Mouse (Mus musculus) right cerebral cortex, adult 2 months (tissue): ENCODE data around the gene Sap30bp.

ENCODE experiments used
- DNase-seq, 2 experiments: peaks; one replicate each; pipeline ENCODE4 v3.0.0; 2021 to 2022; ENCODE audit warnings: low spot score in 2 of 2

Sap30bp gene

DNA sequence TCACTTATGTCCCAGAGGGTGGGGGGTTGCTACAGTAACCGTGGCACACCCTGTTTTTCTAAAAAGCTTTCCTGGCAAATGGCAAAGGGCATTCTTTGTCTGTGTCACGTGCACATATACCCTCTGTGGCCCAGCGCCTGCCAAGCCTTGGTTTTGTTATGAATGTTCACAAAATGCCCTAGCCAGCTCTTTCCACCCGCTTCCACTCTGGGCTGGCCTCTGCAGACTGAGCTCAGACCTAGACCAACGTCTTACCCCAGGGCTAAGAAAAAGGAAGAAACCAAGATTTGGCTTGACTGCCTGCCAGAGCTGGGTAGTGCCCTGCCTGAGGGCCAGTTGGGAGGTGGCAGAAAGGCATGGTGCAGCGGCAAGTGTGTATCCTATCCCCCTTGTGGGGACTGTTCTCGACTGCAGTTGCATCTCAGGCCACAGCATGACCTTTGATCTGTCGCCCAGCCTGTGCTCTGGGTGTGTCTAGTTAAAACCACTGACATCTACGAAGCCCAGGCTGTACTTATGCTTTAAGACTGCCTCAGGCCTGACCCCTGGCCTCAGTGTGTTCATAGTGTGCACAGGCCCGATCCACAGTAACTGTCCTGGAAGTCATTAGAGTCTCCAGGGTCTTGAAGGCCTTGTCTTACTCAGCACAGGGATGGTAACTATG lies 22.2 kb downstream of the Sap30bp start:
- DNase-seq, result no peak

DNA sequence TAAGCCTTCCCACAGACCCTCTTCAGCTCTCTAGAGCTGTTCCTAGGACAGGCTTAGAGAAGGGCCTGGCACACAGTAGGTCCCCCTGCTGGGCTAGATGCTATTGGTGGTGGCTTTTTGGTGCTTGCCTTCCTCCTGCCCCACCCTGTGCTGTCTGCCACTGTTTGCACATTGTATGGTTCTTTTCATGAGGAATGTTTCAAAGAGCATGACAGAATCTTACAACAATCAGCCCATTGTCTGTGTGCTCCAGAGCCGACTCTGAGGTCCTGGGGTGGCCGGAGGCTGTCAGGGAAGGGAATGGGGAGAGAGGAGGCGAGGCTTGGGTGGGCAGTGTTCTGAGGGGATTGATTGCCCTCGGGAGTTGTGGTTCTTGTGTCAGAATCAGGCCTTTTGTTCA lies 23.4 kb downstream of the Sap30bp start:
- no peak for DNase-seq

DNA sequence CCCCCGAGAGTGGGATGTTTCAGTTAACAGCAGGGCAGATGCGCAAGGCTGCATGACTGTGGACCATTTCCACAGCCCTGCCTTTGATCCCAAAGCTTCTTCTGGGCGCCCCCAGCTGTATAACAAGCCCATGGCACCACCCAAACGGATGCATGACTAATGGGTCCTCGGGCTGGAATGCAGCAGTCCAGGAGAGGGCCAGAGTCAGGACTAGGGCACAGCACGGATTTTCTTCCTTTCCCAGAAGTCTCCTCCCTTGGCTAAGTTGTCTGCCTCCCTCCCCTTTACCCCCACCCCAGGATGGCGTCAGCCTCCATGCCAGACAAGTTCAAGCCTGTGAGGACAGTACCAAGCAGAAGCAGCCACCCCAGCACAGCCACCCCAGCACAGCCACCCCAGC lies 24.9 kb downstream of the Sap30bp start:
- no peak for DNase-seq

DNA sequence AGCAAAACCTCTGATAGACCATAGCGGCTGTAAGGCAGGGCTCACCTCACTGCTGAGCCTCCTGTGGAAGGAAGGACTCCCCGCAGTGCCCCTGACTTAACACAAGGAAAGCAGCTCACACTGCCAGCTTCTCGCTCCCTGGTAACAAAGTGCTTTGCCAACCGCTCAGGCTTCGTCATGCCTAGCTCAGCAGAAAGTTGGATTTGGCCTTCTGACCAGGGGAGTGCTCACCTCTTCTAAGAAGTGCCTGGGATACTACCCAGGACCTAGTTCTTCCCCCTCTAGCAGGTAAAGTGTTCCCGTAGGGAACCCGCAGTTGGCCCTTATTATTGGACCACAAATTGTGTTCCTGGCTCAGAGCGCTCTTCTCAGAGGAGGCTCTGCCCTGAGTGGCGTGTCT lies 25.9 kb downstream of the Sap30bp start:
- no peak for DNase-seq

DNA sequence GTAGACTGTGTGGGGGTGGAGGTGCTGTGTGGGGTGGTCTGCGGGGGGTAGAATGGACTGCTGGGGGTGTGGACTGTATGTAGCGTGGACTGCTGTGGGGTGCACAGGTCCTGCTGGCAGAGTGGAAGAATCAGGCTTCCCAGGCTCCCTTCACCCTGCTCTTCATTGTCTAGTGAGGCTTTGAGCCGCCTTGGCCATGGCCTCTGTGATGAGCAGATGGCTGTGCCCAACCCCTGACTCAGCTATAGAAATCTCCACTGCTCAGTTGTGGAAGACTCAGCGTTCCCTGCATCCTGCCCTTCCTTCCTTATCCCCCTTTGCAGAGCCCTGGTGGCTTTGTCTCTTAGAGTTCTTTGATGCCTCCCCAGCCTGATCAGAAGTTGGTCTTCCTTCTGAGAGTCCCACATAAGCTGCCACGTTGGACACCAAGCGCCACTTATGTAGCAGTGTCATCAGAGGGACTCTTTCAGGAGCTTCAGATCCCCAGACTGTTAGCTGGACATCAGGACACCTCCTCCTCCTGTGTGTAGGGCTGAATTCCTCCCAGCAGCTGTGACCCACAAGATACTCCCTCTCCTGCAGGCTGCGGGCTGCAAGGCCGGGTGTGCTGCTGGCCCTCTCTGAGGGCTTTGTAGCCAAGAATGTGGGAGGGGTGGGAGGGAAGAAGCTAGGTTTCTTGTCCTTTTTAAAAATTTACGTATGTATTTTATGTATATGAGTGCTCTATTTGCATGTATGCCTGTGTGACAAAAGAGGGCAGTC lies 29.8 kb downstream of the Sap30bp start:
- no peak for DNase-seq

DNA sequence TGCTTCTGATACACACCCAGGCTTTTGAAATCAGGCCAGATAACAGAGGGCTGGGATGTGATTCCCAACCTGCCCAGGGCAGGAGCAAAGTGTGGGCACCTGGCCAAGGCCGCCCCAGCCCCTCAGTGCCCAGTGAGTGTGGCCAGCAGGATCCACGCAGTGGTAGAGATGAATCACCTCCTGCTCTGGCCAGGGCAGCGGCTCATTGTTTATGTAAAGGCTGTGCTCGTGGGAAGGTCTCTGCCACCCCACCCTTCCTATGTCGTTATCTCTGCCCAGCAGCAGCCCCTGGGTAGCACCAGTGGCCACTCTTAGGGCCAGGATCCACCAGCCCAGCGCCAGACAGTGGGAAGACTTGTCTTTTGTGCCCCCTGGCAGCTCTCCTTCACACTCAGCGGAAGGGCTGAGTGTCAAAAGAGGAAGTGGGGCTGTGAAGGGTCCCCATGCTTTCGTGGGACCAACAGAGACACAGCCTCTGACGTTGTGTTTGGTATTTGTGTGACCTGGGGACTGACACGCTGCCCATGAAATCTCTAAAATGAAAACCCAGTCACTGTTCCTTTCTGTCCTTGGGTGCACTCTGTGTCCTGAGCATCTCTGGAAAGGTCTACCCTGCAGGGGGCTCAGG lies 32.0 kb downstream of the Sap30bp start:
- DNase-seq, result no peak

DNA sequence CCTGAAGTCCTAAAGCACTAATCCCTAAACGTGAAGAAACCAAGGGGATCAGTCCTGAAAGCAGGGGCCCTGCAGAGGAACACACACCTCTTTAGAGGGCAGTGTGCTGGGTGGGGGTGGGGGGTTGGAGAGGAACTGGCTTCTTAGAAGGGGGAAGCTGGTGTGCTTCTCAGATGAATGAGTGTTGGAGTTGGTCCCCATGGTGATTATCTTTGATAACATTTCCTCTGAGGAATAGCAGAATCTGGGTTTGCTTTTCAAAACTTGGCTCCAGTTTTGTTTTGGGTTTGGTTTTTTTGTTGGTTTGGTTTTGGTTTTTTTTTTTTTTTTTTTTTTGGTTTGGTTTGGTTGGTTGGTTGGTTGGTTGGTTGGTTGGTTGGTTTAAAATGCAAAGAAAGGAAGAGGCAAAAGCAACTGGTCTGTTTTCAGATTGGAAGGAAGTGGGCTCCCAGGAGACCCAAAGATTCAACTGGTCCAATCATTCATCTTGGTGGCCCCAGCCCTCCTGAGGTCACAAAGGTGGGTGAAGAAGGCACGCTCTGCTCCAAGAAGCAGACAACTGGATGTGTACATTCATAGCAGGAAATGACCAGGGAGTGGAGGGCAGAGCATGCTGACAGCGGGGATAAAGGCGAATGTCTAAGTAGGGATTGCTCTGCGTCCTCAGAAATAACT lies 35.8 kb downstream of the Sap30bp start:
- DNase-seq, result no peak

DNA sequence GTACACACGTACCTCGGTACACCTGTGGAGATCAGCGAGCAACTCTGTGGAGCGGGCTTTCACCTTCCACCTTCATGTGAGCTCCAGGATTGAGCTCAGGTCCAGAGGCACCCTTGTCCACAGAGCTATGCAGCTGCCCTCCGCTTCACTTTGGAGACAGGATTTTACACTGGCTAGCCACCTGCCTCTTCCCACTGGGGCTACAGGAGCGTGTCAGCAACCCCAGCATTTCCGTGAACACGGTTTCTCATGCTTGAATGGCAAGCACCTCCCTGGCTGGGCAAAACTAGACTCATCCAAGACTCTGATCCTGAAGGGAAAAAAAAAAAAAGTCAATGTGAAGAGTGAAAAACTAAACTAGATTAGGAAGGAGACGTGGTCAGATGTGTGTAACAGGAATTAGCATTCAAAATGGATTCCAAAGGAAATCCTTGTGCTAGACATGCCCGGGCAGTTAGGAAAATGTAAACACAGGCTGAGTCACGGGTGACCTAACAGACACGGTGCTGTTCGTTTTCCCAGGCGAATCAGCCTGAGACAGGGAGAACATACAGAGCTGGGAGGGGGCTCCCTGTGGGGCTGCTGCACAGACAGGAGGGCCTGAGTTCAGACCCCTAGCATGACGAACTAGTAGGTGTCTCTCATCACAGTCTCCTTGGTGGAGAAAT lies 37.1 kb downstream of the Sap30bp start:
- DNase-seq, result no peak

DNA sequence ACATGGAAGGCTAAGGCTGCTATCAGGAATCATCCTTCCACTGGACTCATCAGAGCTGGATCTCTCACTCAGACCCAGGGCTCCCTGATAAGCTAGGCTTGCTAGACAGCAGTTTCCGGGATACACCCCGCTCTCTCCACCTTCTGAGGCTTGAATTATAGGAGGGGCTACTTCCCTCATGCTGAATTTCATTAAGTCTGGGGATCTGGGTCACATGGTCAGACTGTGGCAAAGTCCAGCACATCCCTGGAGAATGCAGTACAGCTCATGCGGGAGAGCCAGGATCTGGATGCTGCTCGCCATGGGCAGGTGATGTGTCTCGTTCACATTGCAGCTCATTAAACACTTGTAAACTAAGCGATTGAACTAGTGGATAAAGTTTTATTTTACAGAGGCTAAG lies 37.9 kb downstream of the Sap30bp start:
- DNase-seq, result no peak

DNA sequence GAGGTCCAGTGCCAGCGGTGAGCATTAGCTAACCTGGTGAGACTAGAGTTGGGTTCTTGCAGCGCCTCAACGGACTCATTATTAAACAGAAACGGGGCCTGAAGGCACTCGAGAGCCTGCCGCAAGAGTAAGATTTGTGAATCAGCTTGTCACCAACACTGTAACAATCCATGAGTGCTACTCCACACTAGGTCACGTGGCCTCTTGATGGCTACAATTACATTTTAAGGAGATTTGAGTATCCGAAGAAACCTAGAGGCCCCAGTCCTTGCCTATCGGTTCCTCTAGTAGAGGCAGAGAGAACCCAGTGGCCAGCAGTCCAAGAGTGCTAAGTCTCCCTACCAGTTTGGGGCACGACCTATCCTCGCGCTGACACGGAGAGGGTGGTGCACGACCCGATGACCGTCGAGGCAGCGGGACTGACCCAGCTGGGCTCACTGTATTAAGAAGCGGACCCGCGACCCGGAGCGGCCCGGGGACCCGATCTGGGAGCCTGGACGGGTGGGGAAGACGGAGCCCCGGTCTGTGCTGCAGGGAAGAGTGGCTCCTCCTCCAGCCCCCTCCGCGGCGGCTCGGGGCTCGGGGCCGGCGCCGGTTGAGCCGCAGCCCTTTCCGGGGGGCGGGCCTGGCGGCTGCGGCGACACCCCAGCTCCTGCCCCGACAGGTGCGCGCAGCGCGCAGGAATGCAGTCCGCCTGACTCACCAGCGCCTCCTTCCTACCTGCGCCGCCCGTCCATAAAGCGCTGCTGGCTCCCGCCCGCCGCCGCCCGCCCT lies 41.4 kb downstream of the Sap30bp start, which contains the start of gene Itgb4:
Itgb4 (plus strand) TSS at position 401 of the 774 bp plus-strand sequence.
- DNase-seq, result no peak

DNA sequence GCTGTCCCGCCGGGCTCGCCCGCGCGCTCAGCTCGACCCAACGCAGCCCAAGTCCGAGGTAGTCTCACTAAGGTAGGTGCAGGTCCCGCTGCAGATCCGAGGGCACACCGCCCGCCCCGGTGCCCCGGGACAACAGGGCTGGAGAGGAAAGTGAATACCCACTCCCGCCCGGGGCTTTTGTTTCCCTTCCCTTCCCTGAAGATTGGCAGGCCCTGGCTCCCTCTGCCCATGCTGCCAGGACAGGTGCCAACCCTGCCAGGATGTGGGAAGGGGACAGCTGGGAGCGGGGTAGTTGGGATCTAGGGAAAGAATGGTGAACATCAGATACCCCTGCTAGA lies 42.0 kb downstream of the Sap30bp start:
- no peak for DNase-seq

DNA sequence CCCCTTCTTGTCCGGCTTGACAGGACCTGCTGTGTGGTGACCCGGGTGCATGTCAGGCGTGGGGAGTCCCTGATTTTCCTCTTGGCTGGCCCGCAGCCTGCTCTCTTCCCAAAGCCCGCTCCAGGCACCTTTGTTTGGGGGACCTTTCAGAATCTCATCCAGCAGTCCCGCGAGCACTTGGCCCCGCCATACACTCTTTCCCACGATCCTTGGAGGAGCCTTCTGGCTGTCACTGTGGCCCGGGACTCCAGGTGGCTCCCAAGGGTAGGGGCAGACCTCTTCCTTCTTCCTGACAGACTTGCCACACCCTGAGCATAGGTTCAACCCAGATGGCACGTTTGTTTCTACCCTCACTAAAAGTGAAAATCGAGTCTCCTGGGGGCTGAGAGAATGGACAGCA lies 42.5 kb downstream of the Sap30bp start:
- no peak for DNase-seq

DNA sequence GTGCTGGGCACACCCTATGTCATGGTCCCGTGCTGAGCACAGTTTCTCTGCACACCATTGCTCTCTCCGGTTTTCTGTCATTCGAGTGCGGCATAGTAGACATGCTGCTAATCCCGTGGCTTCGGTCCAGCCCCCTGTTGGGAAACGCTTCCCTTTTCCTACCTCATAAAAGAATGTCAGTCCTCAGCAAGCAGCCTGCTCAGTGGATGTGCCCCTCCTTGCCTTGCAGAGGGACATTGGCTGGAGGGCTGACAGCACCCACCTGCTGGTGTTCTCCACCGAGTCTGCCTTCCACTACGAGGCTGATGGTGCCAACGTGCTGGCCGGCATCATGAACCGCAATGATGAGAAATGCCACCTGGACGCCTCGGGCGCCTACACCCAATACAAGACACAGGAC lies 49.4 kb downstream of the Sap30bp start:
- DNase-seq, result no peak

DNA sequence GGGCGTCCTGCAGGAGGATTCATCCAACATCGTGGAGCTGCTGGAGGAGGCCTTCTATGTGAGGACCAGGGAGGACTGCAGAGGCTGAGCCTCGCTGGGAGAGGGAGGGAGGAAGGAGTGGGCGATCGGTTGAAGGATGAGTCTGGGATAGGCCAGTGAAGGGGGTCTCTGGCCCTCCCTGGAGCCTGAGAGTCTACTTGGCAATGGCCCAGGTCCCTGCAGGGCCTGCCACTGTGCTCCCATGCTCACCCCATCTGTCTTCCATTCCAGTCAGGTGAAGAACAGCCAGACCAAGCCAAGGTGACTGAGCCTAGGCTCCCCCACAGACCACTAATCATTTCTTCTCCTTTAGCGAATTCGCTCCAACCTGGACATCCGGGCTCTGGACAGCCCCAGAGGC lies 50.2 kb downstream of the Sap30bp start:
- DNase-seq, result no peak

DNA sequence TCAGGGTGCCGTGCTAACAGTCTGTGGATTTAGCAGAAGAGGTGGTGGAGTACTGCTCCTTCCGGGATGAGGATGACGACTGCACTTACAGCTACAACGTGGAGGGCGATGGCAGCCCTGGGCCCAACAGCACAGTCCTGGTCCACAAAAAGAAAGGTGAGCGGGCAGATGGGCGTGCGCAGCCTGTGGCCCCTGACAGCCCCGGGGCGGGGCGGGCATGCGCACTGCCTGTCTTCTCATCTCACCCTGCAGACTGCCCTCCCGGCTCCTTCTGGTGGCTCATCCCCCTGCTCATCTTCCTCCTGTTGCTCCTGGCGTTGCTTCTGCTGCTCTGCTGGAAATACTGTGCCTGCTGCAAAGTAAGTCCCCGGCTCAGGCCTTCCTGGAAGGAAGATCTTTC lies 56.6 kb downstream of the Sap30bp start:
- DNase-seq, result no peak

DNA sequence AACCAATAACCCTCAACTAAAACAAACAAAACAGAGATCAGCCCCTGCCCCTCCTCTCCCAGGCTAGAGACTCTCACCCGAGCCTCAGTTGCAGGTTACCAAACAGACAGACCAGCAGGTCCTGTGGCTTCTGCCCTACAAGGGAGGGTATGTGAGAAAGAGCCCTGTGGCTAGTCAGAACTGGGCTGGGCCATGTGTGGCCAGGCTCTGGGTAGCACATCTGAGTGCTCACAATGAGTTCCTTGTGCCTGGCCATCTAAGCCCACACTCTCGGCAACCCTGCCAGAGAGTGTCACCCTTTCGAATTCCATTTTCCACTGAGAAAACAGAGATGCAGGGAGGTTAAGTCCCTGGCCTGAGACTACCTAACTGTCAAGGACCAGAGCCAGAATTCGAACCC lies 59.0 kb downstream of the Sap30bp start:
- no peak for DNase-seq

DNA sequence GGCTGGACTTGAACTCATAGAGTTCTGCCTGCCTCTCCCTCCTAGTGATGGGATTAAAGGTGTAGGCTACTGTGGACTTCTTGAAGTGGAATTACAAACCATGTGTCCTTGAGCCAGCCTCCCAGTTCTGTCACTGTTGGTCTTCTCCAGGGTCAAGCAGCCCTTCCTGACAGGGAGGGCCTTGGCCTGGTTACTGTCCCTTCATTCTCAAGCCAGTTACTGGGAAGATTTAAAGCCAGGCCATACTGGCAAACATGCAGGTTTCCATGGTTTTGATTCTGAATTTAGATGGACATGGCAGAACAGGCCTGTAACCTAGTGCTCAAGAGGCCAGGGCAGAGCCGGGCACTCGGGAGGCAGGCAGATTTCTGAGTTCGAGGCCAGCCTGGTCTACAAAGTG lies 62.2 kb downstream of the Sap30bp start:
- DNase-seq, result no peak

DNA sequence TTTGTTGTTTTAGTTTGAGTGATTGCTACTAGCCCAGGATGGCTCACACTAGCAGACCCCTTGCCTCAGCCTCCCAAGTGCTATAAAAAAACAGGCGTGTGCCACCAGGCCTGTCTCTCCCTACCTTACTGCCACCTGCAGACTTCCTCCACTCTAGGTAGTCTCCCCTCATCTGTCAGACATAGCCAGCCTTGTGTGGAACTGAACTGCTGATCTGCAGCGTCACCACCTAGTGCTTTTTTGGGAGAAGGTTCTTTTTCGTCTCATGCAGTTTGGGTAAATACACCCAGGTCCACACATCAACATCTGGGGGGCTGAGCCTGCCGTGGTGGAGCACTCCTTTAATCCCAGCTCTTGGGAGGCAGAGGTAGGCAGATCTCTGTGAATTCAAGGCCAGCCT lies 64.0 kb downstream of the Sap30bp start:
- no peak for DNase-seq

DNA sequence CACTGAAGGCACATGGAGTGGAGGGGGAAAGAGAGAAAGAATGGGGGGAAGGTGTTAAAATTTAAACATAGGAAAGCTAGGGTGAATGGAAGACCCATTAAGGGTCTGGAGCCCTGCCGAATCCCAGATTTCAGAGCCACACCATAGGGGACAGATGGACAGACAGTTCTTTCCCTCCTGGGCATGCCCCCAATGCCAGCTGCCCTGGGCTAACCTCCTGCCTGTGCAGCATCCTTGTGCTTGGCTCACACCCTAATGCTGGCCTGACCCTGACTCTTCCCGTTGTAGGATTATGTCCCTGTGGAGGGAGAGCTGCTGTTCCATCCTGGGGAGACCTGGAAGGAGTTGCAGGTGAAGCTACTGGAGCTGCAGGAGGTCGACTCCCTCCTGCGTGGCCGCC lies 64.6 kb downstream of the Sap30bp start:
- no peak for DNase-seq

DNA sequence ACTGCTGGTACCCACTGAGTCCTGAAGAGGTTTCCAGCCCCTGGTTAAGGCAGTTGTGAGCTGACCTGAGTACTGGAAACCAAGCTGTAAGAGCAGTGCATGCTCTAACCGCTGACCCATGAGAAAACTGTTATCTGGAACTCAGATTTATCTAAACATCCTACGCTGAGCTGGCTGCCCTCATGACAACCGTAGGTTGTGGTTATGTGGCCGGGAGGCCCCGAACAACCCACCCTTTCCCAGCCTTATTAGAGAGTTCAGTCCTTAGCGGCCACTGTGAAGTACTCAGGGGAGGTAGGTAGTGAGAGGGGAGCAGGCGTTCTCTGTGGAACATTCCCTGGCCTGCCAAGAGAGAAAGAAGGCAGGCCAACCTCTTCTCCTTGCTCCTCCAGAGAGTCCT lies 65.9 kb downstream of the Sap30bp start:
- no peak for DNase-seq

DNA sequence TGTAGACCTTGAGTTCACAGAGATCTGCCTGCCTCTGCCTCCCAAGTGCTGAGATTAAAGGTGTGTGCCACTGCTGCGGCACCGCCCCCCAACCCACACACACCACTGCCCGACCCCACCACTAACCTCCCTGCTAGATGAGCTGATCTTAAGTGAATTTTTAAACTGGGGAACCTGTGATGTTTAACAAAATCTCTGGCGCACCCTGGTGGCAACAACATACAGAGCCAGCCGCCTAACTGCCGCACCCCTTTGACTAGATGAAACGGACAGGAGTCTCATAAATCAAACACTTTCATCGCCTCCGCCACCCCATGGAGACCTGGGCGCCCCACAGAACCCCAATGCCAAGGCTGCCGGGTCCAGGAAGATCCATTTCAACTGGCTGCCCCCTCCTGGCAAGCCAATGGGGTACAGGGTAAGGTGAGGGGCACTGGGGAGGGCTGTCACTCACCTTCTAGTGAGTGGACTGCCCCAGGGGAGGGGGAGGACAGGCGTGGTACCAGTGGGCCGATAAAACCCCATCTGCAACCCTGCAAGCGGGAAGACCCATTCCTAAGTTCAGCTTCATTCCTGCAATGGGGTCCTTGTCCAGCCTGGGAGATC lies 66.6 kb downstream of the Sap30bp start:
- peak; percentile 83 for DNase-seq
